Mouse (Mus musculus) hindbrain, embryonic 16.5 days (tissue): ENCODE data around the gene Kcnh3. TPM values are rescaled to one million over a fixed set of nuclear protein-coding genes. Genes with fewer than 3 reads are reported as not detected.
"Not testable (repeated sequence)": the region's sequence is repeated elsewhere in the genome, so short reads cannot be mapped to it uniquely, and the experiment has no call there.

Source experiments
- ATAC-seq: fragments of 200-750 bp; cut with Nextera tagmentation; 2 replicates; pipeline ENCODE4 v1.8.0; 2017; ENCODE audit warnings: moderate TSS enrichment, moderate library complexity
- H3K27ac ChIP-seq: fragments of 300-500 bp; sonication (generic); 2 replicates; pipeline ENCODE4 v1.5.1; 2014; ENCODE audit warnings: low read depth, mild to moderate bottlenecking, control low read depth, low read length, moderate library complexity
- H3K27me3 ChIP-seq: fragments of 300-500 bp; sonication (generic); replicated peaks from 2 replicates; pipeline ENCODE4 v1.6.1; 2014; ENCODE audit warnings: low read length; ENCODE audit not compliant: control insufficient read depth, insufficient read depth
- H3K36me3 ChIP-seq: fragments of 300-500 bp; sonication (generic); 2 replicates; pipeline ENCODE4 v1.6.1; 2014; ENCODE audit warnings: mild to moderate bottlenecking, low read length, moderate library complexity, mixed read lengths; ENCODE audit not compliant: control insufficient read depth, insufficient read depth
- H3K4me1 ChIP-seq: fragments of 300-500 bp; sonication (generic); 2 replicates; pipeline ENCODE4 v1.6.1; 2014; ENCODE audit warnings: low read depth, low read length; ENCODE audit not compliant: control insufficient read depth, insufficient read depth
- H3K4me2 ChIP-seq: fragments of 300-500 bp; sonication (generic); 2 replicates; pipeline ENCODE4 v1.6.1; 2014; ENCODE audit warnings: mild to moderate bottlenecking, low read length, control low read depth, moderate library complexity
- H3K4me3 ChIP-seq: fragments of 300-500 bp; sonication (generic); 2 replicates; pipeline ENCODE4 v1.5.1; 2014; ENCODE audit warnings: mild to moderate bottlenecking, low read length, control low read depth, moderate library complexity
- H3K9ac ChIP-seq: fragments of 300-500 bp; sonication (generic); 2 replicates; pipeline ENCODE4 v1.6.1; 2014; ENCODE audit warnings: low read depth, mild to moderate bottlenecking, control low read depth, low read length, moderate library complexity
- H3K9me3 ChIP-seq: fragments of 300-500 bp; sonication (generic); 2 replicates; pipeline ENCODE4 v1.6.1; 2014; ENCODE audit warnings: mild to moderate bottlenecking, low read length, moderate library complexity; ENCODE audit not compliant: control insufficient read depth
- WGBS: fragments of 180-500 bp; shearing (Covaris S2); extraction: QIAGEN DNeasy Blood & Tissue Kit; methylation state at CpG from one replicate; pipeline ENCODE4 v1.1.7; 2014; 5-methylcytosine and 5-hydroxymethylcytosine counted together
- polyA plus RNA-seq: library from polyadenylated mRNA; unstranded; fragments of >200 nt; fragmentation: Nextera tagmentation; extraction: Ambion mirVana; gene quantifications from 2 replicates; pipeline ENCODE4 v1.2.1, GENCODE M21; 2015

The Kcnh3 gene
- polyA plus RNA-seq, 1 experiment from 2014 or later: 1.1 TPM

GRCm38 (mm10) chr15:99251111-99251510 is 26.4 kb downstream of the Kcnh3 start:
- Histone ChIP-seq H3K9ac (peak overlapping the region; percentile 63), H3K27ac (peak overlapping the region; percentile 48; the same call in 1 of the 2 replicates), H3K4me2 (peak overlapping the region; percentile 73), H3K36me3 (peaks cover 15% of the 10 kb centered on the region), H3K4me3 (peak overlapping the region; percentile 72)
- WGBS: under 1% methylated on average over 14 of the region's 15 CpGs
- not testable (repeated sequence) for H3K4me1 ChIP-seq, H3K9me3 ChIP-seq, ATAC-seq, H3K27me3 ChIP-seq

GRCm38 (mm10) chr15:99251626-99252380 is 27.1 kb downstream of the Kcnh3 start, which contains the start of gene Mcrs1:
Gene Mcrs1 (minus strand): TSS chr15:99251961.
- Histone ChIP-seq H3K9me3 (no peaks in the 10 kb centered on the region), H3K36me3 (peaks cover 11% of the 10 kb centered on the region), H3K4me1 (peaks cover 7% of the 10 kb centered on the region), H3K4me3 (peak within 1 kb of the TSS; percentile 72), H3K4me2 (peak within 1 kb of the TSS; percentile 73), H3K9ac (peak within 1 kb of the TSS; percentile 81), H3K27ac (peak within 1 kb of the TSS; percentile 98), H3K27me3 (no peaks in the 10 kb centered on the region)
- WGBS: under 1% methylated on average over 52 of the region's 52 CpGs
- peak; percentile 96 for ATAC-seq

GRCm38 (mm10) chr15:99252381-99253174 is 27.9 kb downstream of the Kcnh3 start:
- Histone ChIP-seq H3K4me2 (peak overlapping the region; percentile 73), H3K9me3 (no peaks in the 10 kb centered on the region), H3K27me3 (no peaks in the 10 kb centered on the region), H3K4me1 (peaks cover 7% of the 10 kb centered on the region), H3K36me3 (peaks cover 7% of the 10 kb centered on the region), H3K9ac (peak overlapping the region; percentile 81), H3K4me3 (peak overlapping the region; percentile 72), H3K27ac (peak overlapping the region; percentile 98)
- WGBS: 5% methylated on average over 22 of the region's 22 CpGs
- peak; percentile 66 for ATAC-seq

- not testable (repeated sequence) for H3K9me3 ChIP-seq, ATAC-seq, H3K36me3 ChIP-seq, H3K4me1 ChIP-seq, H3K9ac ChIP-seq, H3K4me3 ChIP-seq, H3K27me3 ChIP-seq
- Histone ChIP-seq H3K27ac (peak overlapping the region; percentile 98; the same call in 1 of the 2 replicates), H3K4me2 (peak overlapping the region; percentile 73; the same call in 1 of the 2 replicates)
- 48% methylated on average over 2 of the region's 2 CpGs for WGBS
These were observed 28.5 kb downstream of the Kcnh3 start for GRCm38 (mm10) chr15:99253175-99253479.

- no peak overlapping the region for H3K4me3 ChIP-seq
- H3K27me3 ChIP-seq: no peaks in the 10 kb centered on the region
- no peak overlapping the region for H3K27ac ChIP-seq
- H3K4me2 ChIP-seq: no peak overlapping the region
- no peaks in the 10 kb centered on the region for H3K9me3 ChIP-seq
- ATAC-seq: no peak
- no peaks in the 10 kb centered on the region for H3K36me3 ChIP-seq
- H3K4me1 ChIP-seq: peaks cover 7% of the 10 kb centered on the region
- no peak overlapping the region for H3K9ac ChIP-seq
- 94% methylated on average over 6 of the region's 6 CpGs for WGBS
These were observed 29.1 kb downstream of the Kcnh3 start for GRCm38 (mm10) chr15:99253772-99254171.

GRCm38 (mm10) chr15:99254477-99255005 is 29.9 kb downstream of the Kcnh3 start:
- 85% methylated on average over 2 of the region's 2 CpGs for WGBS
- no peaks in the 10 kb centered on the region for H3K9me3 ChIP-seq
- H3K4me1 ChIP-seq: peaks cover 7% of the 10 kb centered on the region
- no peak overlapping the region for H3K27ac ChIP-seq
- H3K9ac ChIP-seq: no peak overlapping the region
- no peaks in the 10 kb centered on the region for H3K27me3 ChIP-seq
- ATAC-seq: no peak
- H3K36me3 ChIP-seq: no peaks in the 10 kb centered on the region
- no peak overlapping the region for H3K4me2 ChIP-seq
- no peak overlapping the region for H3K4me3 ChIP-seq

GRCm38 (mm10) chr15:99255241-99255749 is 30.6 kb downstream of the Kcnh3 start:
- WGBS: 84% methylated on average over 6 of the region's 6 CpGs
- no peaks in the 10 kb centered on the region for H3K36me3 ChIP-seq
- H3K9me3 ChIP-seq: no peaks in the 10 kb centered on the region
- no peak overlapping the region for H3K4me2 ChIP-seq
- H3K27me3 ChIP-seq: no peaks in the 10 kb centered on the region
- no peak overlapping the region for H3K4me3 ChIP-seq
- no peak overlapping the region for H3K27ac ChIP-seq
- H3K9ac ChIP-seq: no peak overlapping the region
- no peak for ATAC-seq
- H3K4me1 ChIP-seq: peaks cover 7% of the 10 kb centered on the region

GRCm38 (mm10) chr15:99259167-99259729 is 34.6 kb downstream of the Kcnh3 start:
- H3K4me3 ChIP-seq: peak overlapping the region; percentile 23
- no peaks in the 10 kb centered on the region for H3K27me3 ChIP-seq
- ATAC-seq: peak; percentile 59
- H3K27ac ChIP-seq: 0 out of 2 replicates have a peak overlapping the region, but pooled peaks have one; percentile 48
- H3K4me2 ChIP-seq: peak overlapping the region; percentile 55
- H3K4me1 ChIP-seq: no peaks in the 10 kb centered on the region; the same call in 1 of the 2 replicates
- WGBS: 70% methylated on average over 8 of the region's 8 CpGs
- H3K36me3 ChIP-seq: no peaks in the 10 kb centered on the region
- H3K9ac ChIP-seq: no peak overlapping the region
- H3K9me3 ChIP-seq: no peaks in the 10 kb centered on the region
